Mouse (Mus musculus) megakaryocyte progenitor cell, adult 5-6 weeks (primary cell): ENCODE measurements around the gene Susd3. TPM values are rescaled to one million over a fixed set of nuclear protein-coding genes. Genes with fewer than 3 reads are reported as not detected.

Experiments used
- ATAC-seq: replicated peaks from 2 replicates; pipeline ENCODE4 v1.8.0; 2016; ENCODE audit warnings: mild to moderate bottlenecking, moderate TSS enrichment, inconsistent platforms; ENCODE audit not compliant: poor library complexity
- total RNA-seq, 2 experiments: library from RNA; stranded (forward) in 1 of 2; stranded (reverse) in 1 of 2; fragments of 157-497, 149-512 nt in 1 of 2; fragments of 200-1000 nt in 1 of 2; gene quantifications; 2 replicates each; pipeline versions ENCODE4 v1.2.3 to v1.2.4; 2015 to 2017

Susd3 gene
- total RNA-seq, 2 experiments from 2014 or later = 3.8 to 4.0 TPM

GRCm38 (mm10) chr13:49188219-49188965, 60.1 kb downstream of the Susd3 start:
- ATAC-seq = no peak

DNA sequence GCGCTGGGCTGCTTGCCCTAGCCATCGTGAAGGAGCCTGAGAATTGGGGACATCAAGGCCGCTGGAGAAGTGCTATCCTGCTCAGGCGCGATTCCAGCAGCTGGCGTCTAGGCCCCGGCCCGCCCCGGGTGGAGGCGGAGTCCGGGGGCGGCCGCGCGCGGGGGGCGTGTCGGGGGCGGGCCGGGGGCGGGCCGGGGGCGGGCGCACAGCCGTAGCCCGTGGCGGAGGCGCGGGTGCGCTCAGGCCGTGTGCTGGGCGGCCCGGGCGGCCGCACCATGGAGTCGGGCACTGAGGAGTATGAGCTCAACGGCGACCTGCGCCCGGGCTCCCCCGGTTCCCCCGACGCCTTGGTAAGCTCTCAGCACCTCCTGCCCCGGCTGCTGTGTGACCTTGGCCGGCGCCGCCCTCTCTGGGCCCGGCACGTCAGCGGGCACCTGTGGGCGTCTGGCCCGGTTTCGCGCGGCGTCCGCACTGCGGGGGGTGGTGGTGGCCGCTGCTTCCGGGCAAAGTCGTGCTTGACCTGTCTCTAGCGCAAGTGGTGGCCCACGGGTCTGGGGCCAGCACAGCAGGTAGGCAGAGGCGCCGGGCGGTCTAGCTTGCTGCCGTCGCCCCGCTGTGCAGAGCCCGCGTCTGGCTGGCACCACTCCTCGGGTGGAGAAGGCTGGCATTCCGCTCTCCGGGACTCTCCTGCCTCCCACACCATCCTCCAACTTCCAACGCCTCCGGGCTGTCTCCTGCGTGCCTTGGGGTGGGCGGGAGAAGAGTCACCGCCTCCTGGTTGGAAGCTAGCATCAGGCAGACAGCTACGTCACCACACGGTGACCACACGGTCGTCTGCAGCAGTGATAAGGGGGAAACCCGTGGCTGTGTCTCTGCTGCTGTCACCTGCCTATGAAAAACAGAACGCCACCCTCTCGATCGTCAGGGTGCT, 61.0 kb downstream of the Susd3 start, which contains the start of gene Ninj1:
Gene Ninj1, plus strand, starts transcription at position 198 of the 931 bp plus-strand sequence.
- ATAC-seq = peak; percentile 80

DNA sequence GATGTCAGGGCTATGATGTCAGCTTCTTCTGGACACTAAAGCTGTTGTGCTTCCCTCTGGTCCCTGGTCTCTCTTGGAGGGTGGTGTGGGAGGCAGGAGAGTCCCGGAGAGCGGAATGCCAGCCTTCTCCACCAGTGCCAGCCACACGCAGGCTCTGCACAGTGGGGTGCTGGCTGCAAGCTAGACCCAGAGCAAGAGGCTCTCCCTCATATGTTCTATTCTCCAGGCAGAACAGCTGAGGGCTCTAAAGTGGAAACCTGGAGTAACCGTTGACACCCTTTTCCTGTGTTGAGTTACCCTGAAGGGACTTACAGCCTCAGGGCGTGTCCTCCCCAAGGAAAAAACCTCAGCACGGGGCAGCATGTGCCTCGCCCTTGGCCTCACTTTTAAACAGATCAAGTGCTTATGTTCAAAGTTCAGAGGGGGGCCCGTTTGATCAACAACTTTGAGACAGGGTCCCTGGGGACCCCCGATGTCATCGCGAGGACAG, 61.7 kb downstream of the Susd3 start:
- 0 out of 2 replicates have a peak, but pooled peaks have one; percentile 4 for ATAC-seq

- no peak for ATAC-seq
Measured at GRCm38 (mm10) chr13:49183646-49184045, 64.9 kb downstream of the Susd3 start.

DNA sequence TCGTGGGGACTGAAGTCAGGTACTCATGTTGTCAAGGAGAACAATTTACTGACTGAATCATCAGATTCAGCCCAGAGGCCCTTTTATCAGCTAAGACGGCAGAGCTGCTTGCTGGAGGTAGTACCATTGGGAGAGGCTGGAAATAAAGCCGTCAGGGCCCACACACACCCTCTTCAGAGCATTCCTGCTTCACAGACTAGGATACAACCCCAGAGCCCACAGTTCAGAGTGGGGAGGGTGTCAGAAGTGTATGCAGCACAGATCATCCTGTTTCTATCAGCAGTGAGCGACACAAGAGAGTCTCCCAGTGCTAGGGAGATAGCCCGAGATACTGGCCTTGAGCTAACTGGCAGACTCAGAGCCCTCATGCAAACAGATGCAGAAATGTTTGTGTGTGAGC, 65.3 kb downstream of the Susd3 start:
- ATAC-seq = no peak

DNA sequence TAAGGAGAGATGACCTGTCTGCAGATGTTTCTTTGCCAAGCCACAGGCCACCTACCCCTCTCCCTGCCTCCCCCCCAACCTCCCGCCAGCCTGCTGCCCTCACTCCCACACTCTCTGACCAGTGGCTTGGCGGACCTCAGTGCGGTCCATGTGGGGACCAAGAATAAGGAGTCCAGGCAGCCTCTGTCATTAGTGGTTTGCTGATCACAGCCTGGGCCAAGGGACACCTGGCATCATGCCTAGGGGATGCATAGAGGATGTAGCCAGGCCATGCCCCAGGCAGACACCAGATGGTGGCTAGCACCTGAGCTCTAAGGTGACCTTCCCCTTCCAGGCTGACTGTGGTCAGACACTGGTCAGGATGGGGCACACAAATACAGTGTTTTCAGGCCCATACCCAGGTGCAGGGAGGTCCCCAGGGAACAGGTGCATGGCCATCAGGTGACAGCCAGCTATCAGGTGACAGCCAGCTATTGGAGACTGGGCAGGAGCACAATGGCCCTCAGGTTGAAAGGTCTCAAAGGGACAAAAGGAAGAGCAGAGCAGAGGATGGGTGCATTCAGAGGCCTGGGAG, 67.0 kb downstream of the Susd3 start:
- ATAC-seq = no peak

DNA sequence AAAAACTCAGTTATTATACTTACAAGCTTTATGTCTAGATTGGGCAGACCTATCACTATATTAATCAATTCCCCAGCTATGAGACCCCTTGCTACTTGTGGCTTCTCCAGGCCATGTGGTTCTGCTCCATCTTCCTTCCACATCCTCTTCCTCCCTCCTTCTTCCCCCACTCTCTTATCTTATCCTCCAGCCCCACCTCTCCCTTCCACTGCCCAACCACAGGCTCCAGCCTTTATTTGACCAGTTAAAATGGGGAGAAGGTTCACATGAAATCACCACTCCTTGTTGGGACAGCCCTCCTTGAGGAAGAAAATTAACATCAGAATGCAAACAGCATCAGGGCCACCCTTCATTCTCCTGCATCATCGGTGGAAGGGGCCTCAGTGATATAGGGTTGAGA, 67.8 kb downstream of the Susd3 start:
- no peak for ATAC-seq

Other genes starting within 250 kb of the Susd3 start
- gene Wnk2, start 100.7 kb downstream of the Susd3 start, total RNA-seq (2015) = not detected in 2 replicates
- gene Wnk2, start 100.7 kb downstream of the Susd3 start, total RNA-seq (2017) = 0.03 TPM in 1 of 2 replicates, not detected in the other
- 68.2 and 69.6 TPM in 2 replicates for gene Ninj1, start 61.2 kb downstream of the Susd3 start, total RNA-seq (2015)
- gene Ninj1, start 61.2 kb downstream of the Susd3 start, total RNA-seq (2017) = 38.4 and 38.8 TPM in 2 replicates
- 20.1 and 27.1 TPM in 2 replicates for gene Card19, start 32.7 kb downstream of the Susd3 start, total RNA-seq (2015)
- gene Card19, start 32.7 kb downstream of the Susd3 start, total RNA-seq (2017) = 22.1 and 30.2 TPM in 2 replicates
- gene Fgd3, start 71.6 kb upstream of the Susd3 start, total RNA-seq (2015) = 3.4 and 4.1 TPM in 2 replicates
- 8.6 and 9.3 TPM in 2 replicates for gene Fgd3, start 71.6 kb upstream of the Susd3 start, total RNA-seq (2017)
- gene Bicd2, start 92.9 kb upstream of the Susd3 start, total RNA-seq (2015) = 9.7 and 10.9 TPM in 2 replicates
- gene Bicd2, start 92.9 kb upstream of the Susd3 start, total RNA-seq (2017) = 17.1 and 21.5 TPM in 2 replicates
- gene Ippk, start 172.5 kb upstream of the Susd3 start, total RNA-seq (2015) = 4.6 and 5.1 TPM in 2 replicates
- gene Ippk, start 172.5 kb upstream of the Susd3 start, total RNA-seq (2017) = 12.1 and 15.3 TPM in 2 replicates
- gene Tes3-ps, start 244.6 kb upstream of the Susd3 start, total RNA-seq (2015) = 1.3 and 1.7 TPM in 2 replicates
- 1.9 and 3.1 TPM in 2 replicates for gene Tes3-ps, start 244.6 kb upstream of the Susd3 start, total RNA-seq (2017)